Mouse (Mus musculus) effector memory CD4-positive, alpha-beta T cell, adult 5 months (primary cell): ENCODE results near the gene Plscr3. TPM values are rescaled to one million over a fixed set of nuclear protein-coding genes. Genes with fewer than 3 reads are reported as not detected.

Experiments
- polyA plus RNA-seq: library from polyadenylated mRNA; unstranded; fragments of 100-300 nt; shearing (Covaris generic); gene quantifications from one replicate; pipeline ENCODE4 v1.2.1, GENCODE M21; 2017

Plscr3 gene
- 9.2 TPM for polyA plus RNA-seq

GRCm38 (mm10) chr11:69846198-69846680 lies at the start of gene Plscr3:
Plscr3 (plus strand) TSS chr11:69846376.

GRCm38 (mm10) chr11:69801379-69801977 lies 44.7 kb upstream of the Plscr3 start, which contains the start of gene Fgf11:
Fgf11 (minus strand) TSS chr11:69801857.

GRCm38 (mm10) chr11:69804972-69805909 lies 40.9 kb upstream of the Plscr3 start, which contains the start of gene Tmem102:
Tmem102 (minus strand) TSS chr11:69805624.

GRCm38 (mm10) chr11:69815155-69815554 lies 31.0 kb upstream of the Plscr3 start, which contains the start of gene Gm39566:
Gm39566 (minus strand) TSS chr11:69815298.

GRCm38 (mm10) chr11:69818365-69818764 lies 27.8 kb upstream of the Plscr3 start, which contains the start of gene Spem2:
Spem2 (minus strand) TSS chr11:69818465.

GRCm38 (mm10) chr11:69822080-69822479 lies 24.1 kb upstream of the Plscr3 start, which contains the start of gene Spem1:
Spem1 (minus strand) TSS chr11:69822180.

GRCm38 (mm10) chr11:69837604-69837951 lies 8.6 kb upstream of the Plscr3 start, which contains the start of gene Nlgn2:
Nlgn2 (minus strand) TSS chr11:69837784.

GRCm38 (mm10) chr11:69837952-69838713 lies 8.0 kb upstream of the Plscr3 start, which contains the start of gene Tmem256:
Tmem256 (plus strand) TSS chr11:69838514.

GRCm38 (mm10) chr11:69858113-69858998 lies 12.2 kb downstream of the Plscr3 start, which contains the start of gene Tnk1:
Tnk1 (minus strand) TSS chr11:69858730.

GRCm38 (mm10) chr11:69877878-69878277 lies 31.7 kb downstream of the Plscr3 start, which contains the start of gene Tmem95:
Tmem95 (minus strand) TSS chr11:69878018.

GRCm38 (mm10) chr11:69880853-69881603 lies 34.9 kb downstream of the Plscr3 start, which contains the start of gene Kctd11:
Kctd11 (minus strand) TSS chr11:69881406.

GRCm38 (mm10) chr11:69895291-69895690 lies 49.1 kb downstream of the Plscr3 start, which contains the start of gene Acap1:
Acap1 (minus strand) TSS chr11:69895539.

GRCm38 (mm10) chr11:69900471-69901405 lies 54.6 kb downstream of the Plscr3 start, which contains the start of the genes 2810408A11Rik and Neurl4:
2810408A11Rik (minus strand) TSS chr11:69900987.
Neurl4 (plus strand) TSS chr11:69901072.

Other genes with a start within 250 kb of the Plscr3 start
- not detected for gene Atp1b2, start 240.4 kb upstream of the Plscr3 start, polyA plus RNA-seq
- gene Shbg, start 228.5 kb upstream of the Plscr3 start, polyA plus RNA-seq = not detected
- gene Sat2, start 224.4 kb upstream of the Plscr3 start, polyA plus RNA-seq = not detected
- 70.3 TPM for gene Fxr2, start 213.4 kb upstream of the Plscr3 start, polyA plus RNA-seq
- not detected for gene Sox15, start 191.1 kb upstream of the Plscr3 start, polyA plus RNA-seq
- 39.4 TPM for gene Mpdu1, start 183.7 kb upstream of the Plscr3 start, polyA plus RNA-seq
- 4.3 TPM for gene Cd68, start 180.2 kb upstream of the Plscr3 start, polyA plus RNA-seq
- 908 TPM for gene Eif4a1, start 174.0 kb upstream of the Plscr3 start, polyA plus RNA-seq
- gene Senp3, start 164.3 kb upstream of the Plscr3 start, polyA plus RNA-seq = 32.0 TPM
- gene Tnfsf13, start 160.6 kb upstream of the Plscr3 start, polyA plus RNA-seq = not detected
- gene Tnfsf12, start 150.5 kb upstream of the Plscr3 start, polyA plus RNA-seq = not detected
- not detected for gene Tnfsfm13, start 150.3 kb upstream of the Plscr3 start, polyA plus RNA-seq
- 60.5 TPM for gene Polr2a, start 87.7 kb upstream of the Plscr3 start, polyA plus RNA-seq
- gene Slc35g3, start 84.4 kb upstream of the Plscr3 start, polyA plus RNA-seq = not detected
- 7.6 TPM for gene Zbtb4, start 80.5 kb upstream of the Plscr3 start, polyA plus RNA-seq
- gene Chrnb1, start 50.4 kb upstream of the Plscr3 start, polyA plus RNA-seq = 1.4 TPM
- not detected for gene Fgf11, start 44.5 kb upstream of the Plscr3 start, polyA plus RNA-seq
- gene Tmem102, start 40.8 kb upstream of the Plscr3 start, polyA plus RNA-seq = not detected
- gene Gm39566, start 31.1 kb upstream of the Plscr3 start, polyA plus RNA-seq = not detected
- not detected for gene Spem2, start 27.9 kb upstream of the Plscr3 start, polyA plus RNA-seq
- not detected for gene Spem1, start 24.2 kb upstream of the Plscr3 start, polyA plus RNA-seq
- gene Nlgn2, start 8.6 kb upstream of the Plscr3 start, polyA plus RNA-seq = not detected
- 42.5 TPM for gene Tmem256, start 7.9 kb upstream of the Plscr3 start, polyA plus RNA-seq
- gene Tnk1, start 12.4 kb downstream of the Plscr3 start, polyA plus RNA-seq = not detected
- not detected for gene Tmem95, start 31.6 kb downstream of the Plscr3 start, polyA plus RNA-seq
- 0.11 TPM for gene Kctd11, start 35.0 kb downstream of the Plscr3 start, polyA plus RNA-seq
- 462 TPM for gene Acap1, start 49.2 kb downstream of the Plscr3 start, polyA plus RNA-seq
- 0.80 TPM for gene 2810408A11Rik, start 54.6 kb downstream of the Plscr3 start, polyA plus RNA-seq
- gene Neurl4, start 54.7 kb downstream of the Plscr3 start, polyA plus RNA-seq = 5.4 TPM
- 200 TPM for gene Gps2, start 67.5 kb downstream of the Plscr3 start, polyA plus RNA-seq
- 977 TPM for gene Eif5a, start 75.6 kb downstream of the Plscr3 start, polyA plus RNA-seq
- gene Ybx2, start 89.4 kb downstream of the Plscr3 start, polyA plus RNA-seq = not detected
- not detected for gene Slc2a4, start 101.8 kb downstream of the Plscr3 start, polyA plus RNA-seq
- not detected for gene Cldn7, start 118.4 kb downstream of the Plscr3 start, polyA plus RNA-seq
- 41.4 TPM for gene Ctdnep1, start 134.8 kb downstream of the Plscr3 start, polyA plus RNA-seq
- gene Elp5, start 136.1 kb downstream of the Plscr3 start, polyA plus RNA-seq = 50.5 TPM
- gene Gabarap, start 144.8 kb downstream of the Plscr3 start, polyA plus RNA-seq = 366 TPM
- gene Phf23, start 149.4 kb downstream of the Plscr3 start, polyA plus RNA-seq = 52.0 TPM
- gene Dvl2, start 154.2 kb downstream of the Plscr3 start, polyA plus RNA-seq = 20.9 TPM
- 83.6 TPM for gene Acadvl, start 169.0 kb downstream of the Plscr3 start, polyA plus RNA-seq
- gene Dlg4, start 170.6 kb downstream of the Plscr3 start, polyA plus RNA-seq = 4.6 TPM
- not detected for gene Asgr1, start 207.7 kb downstream of the Plscr3 start, polyA plus RNA-seq
- gene Asgr2, start 246.3 kb downstream of the Plscr3 start, polyA plus RNA-seq = not detected